Mouse (Mus musculus): ENCODE results near the gene Emid1. TPM values are rescaled to one million over a fixed set of nuclear protein-coding genes. Genes with fewer than 3 reads are reported as not detected.
A peak's percentile ranks its signal among the peaks of the same experiment; 100 is the strongest.

Emid1 gene
- total RNA-seq (2021): 10 to 100 TPM; 41.3 to 45.4 TPM
- long read RNA-seq, transcript Emid1-201 (15 exons, 1,947 nt): major isoform, 55 of 98 reads
- long read RNA-seq, partial matches to known transcripts: 6 of 98 reads
- long read RNA-seq, other reads (novel, unspliced or antisense): 35 of 98 reads

DNA sequence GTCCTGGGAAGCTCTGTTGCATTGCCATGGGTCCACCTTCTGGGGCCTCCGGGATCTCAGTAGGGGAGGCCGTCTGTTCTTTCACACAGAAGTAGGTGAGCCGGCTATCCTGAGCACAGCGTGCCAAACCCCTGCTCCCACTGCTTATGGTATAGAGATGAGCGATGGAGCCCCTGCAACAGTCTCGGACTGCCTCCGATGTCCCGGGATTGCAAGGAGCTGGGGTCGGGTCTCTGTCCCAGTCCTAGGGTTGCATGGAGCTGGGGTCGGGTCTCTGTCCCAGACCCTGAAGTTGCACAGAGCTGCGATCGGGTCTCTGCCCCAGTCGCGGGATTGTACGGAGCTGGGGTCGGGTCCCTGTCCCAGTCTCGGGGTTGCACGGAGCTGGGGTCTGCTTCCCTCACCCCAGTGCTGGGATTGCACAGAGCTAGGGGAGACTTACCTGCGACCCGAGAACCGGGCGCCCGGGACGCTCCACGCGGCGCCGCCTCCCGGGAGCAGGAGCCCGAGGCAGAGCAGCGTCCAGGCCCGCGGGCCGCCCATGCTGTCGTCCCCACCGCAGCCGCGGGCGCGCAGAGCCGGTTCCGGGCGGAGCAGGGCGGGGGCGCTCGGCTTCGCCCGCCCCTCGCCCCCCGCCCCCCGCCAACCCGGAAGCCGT, at the start of gene Emid1:
TSS of gene Emid1 (minus strand) at position 578 of the 658 bp plus-strand sequence.
- DNase-seq (ENCODE audit: low spot score in 2 of 2): peak; percentile 27 to 43

DNA sequence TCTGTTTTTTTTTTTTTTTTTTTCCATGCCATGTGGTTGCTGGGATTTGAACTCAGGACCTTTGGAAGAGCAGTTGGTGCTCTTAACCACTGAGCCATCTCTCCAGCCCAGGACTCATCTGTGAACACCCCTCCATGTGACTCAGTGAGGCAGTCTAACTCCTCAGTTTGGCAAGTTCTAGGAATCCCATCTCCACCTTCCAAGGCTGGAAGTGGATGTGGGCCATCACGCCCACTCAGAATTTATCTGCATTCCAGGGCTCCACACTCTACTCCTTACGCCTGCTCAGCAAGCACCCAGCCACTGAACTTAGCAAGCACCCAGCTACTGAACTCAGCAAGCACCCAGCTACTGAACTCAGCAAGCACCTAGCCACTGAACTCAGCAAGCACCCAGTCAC, 47.8 kb upstream of the Emid1 start:
- no peak for DNase-seq (ENCODE audit: low spot score in 2 of 2)

DNA sequence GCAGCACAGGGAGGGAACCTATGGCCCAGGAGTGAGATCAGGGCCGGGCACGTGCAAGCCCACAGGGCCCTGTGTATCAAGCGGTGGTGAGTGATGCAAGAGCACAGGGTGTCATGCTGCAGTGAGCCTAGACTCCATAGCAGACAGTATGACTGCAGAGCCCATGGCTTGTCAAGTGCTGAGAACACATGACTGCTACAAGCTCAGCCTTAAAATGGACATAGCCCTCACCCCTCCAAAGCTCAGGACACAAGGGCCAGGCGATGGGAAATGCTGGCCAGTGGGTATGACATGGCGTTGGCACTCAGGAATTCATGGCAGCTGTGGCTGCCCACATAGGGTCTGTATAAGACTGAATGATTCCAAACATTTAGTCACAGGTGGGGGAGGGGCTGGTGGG, 45.0 kb upstream of the Emid1 start:
- no peak for DNase-seq (ENCODE audit: low spot score in 2 of 2)

DNA sequence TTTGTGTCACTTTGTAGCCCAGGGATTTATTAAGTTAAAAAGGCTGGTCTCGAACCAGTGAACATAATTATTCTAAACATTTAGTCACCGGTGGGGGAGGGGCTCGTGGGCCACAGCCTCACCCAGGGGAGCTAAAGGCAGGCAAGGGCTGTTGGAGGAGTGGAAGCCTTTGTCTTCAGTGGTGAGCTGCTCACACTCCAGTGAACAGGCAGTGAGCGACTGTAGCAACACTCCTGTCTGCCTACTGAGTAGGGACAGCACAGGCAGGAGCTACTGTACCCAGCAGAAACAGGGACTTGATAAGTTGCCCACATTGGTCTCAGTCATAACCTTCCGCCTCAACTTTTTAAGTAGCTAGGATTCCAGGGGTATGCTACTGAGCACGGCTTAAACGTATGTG, 44.5 kb upstream of the Emid1 start:
- DNase-seq (ENCODE audit: low spot score in 2 of 2): no peak

DNA sequence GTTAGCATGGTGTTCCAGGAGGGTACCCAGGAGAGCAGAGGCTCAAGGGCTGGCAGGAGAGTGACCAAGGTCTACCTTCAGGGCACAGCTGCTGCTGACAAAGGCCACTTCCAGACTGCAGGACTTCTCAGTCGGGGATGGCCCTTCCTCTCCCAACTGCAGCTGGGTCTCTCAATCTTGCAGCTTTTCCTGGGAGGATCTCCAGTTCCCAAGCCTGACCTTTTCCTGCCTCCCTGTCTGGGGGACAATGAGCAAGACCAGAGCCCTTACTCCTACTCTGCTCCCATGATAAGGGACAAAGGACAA, 41.5 kb upstream of the Emid1 start:
- no peak for DNase-seq (ENCODE audit: low spot score in 2 of 2)

DNA sequence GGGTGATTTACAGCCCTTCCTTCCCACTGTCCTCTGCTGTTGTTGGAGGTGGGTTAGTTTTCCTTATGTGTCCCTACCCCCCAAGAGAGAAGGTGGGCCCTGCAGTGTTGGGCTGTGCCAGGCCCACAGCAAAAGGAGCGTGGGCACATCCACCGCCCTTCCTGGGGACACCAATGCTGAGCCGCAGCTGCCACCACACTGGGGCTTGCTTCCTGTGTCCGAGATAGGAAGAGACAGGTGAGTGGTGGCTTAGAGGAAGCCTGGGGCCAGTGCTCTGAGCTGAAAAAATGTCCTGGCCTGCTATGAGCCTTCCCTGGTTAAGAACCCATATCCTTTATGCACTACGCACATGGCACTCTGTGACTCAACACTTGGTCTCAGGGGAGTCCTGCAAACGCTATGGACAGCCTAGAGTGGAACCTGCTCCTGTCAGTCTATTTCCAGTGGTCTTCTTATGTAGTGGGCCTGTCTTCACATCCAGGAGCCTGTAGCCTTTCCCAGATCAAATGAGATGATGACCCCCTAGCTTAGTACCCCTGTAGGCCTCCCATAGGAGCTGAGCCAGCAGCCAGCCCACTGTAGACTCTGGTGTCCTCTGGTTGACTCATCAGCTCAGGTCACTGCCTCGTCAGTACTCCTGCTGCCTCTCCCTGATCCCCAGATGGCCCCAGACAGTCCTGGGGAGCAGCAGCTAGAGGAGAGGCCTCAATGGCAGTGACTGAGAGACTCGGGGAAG, 41.0 kb upstream of the Emid1 start:
- no peak for DNase-seq (ENCODE audit: low spot score in 2 of 2)

DNA sequence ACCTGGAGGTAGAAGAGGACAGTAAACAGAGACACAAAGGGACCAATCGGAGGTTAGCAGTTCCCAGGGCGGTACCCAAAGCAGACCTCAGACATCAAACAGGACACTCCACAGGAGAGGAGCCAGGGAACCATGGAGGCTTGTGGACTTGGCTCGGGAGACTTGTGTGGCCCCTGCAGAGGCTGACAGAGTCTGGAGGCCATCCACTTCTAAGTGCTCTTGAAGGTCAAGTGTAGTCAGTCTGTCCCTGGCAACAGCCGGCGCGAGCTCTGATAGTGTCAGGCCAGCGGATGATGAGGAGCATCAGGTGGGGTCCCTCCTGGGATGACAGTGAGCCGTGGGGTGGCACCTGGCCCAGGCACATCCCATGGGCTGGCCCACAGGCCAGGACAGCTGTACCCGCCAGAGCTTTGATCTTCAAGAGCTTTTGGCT, 40.0 kb upstream of the Emid1 start:
- peak in 1 of 2 experiments; percentile 40 for DNase-seq (ENCODE audit: low spot score in 2 of 2)

DNA sequence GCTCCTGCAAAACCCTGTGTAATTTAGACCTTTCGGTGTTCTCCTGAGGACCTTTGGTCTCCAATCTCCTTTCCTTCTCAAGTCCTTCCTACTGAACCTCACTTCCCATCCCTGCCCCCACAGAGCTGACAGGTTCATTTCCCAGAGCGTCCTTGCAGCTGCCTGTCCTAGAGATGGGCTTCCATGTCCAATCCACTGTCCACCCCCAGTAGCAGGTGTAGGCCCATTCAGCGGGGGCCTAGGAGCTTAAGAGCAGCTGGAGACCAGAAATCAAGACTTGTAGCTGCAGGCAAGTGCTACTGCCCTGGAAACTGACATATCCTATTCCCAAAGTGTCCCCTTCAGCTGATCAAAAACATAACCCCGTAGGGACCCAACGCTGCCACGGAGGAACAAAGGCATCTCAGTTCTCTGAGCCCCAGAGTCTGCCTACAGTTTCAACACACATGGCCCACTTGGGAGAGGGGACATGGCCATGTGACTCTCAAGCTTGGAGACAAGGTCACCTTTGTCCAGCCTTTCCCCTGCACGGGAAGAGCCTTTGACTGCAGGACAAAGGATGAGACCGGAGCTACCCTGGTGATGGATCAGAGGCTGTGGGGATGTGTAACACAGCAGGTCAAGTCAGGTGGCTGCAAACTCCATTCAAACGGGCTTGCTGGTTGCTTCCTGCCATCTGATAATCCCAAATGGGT, 37.3 kb upstream of the Emid1 start:
- no peak for DNase-seq (ENCODE audit: low spot score in 2 of 2)

DNA sequence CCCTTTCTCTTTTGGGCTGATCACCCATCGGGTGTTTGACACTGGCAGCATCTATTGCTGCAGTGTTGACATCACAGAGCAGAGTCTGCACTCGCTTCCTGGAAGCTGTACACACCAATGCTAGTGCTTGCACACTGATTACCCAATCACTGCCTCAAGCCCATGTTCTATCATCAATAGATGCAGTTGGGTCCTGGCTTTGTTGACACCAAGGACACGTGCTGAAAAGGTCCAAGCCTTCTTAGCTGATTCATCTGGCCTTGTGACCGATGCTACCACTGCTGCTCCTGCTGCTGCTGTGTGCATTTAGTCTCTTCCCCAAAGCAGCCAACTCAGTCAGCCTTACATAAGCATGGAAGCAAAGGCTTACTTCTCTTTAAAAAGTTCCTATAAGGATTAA, 36.1 kb upstream of the Emid1 start:
- DNase-seq (ENCODE audit: low spot score in 2 of 2): no peak

DNA sequence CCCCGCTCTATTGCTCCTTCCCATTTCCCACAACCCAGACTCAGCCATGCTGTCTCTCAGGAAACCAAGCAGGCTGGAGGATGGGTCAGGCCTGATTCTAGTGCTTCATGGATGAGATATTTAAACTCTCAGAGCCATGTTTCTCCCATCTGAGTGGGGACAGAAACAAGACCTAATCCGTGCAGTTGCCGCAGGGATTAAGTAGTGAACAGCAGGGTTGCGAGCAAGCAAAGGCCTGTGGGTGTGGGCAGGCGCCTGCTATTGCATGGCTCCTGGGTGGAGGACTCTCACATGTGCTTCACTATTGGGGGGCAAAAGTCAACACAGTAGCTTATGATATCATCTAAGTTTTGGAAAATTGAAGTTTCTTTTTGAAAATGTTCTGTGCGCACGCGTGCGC, 32.8 kb upstream of the Emid1 start:
- no peak for DNase-seq (ENCODE audit: low spot score in 2 of 2)

DNA sequence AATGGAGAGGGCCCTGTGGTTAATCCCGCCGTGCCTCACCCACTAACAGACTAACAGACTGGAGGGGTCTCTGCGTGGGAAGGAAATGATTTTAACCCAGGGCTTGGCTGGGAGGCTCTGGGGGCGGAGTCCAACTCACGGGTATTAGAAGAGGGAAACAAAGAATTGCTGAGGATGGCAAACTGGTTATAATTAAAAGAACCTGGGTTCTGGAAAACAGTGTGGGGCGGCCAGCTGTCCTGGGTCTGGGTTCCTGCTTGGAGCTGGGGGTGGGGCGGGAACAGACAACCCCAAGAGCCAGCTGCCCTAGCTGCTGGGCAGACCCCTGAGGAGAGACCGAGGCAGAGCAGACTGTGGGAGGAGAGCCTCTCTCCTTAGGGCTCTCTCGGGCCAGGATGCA, 32.2 kb upstream of the Emid1 start:
- DNase-seq (ENCODE audit: low spot score in 2 of 2): no peak

DNA sequence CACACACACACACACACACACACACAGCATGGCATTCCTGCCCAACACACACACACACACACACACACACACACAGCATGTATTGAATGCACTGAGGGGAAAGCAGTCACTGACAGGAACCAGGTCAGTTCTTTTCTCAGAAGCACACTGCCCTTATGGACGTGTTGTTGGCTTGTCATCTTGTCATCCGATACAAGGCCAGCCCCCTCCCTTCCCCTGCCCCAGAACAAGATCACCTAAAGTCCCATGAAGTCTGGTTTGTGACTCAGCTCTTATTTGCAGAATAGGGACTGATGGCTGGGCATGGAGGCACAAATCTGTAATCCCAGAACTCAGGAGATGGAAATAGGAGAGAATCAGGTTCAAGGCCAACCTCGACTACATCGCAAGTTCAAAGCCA, 30.8 kb upstream of the Emid1 start:
- DNase-seq (ENCODE audit: low spot score in 2 of 2): no peak

DNA sequence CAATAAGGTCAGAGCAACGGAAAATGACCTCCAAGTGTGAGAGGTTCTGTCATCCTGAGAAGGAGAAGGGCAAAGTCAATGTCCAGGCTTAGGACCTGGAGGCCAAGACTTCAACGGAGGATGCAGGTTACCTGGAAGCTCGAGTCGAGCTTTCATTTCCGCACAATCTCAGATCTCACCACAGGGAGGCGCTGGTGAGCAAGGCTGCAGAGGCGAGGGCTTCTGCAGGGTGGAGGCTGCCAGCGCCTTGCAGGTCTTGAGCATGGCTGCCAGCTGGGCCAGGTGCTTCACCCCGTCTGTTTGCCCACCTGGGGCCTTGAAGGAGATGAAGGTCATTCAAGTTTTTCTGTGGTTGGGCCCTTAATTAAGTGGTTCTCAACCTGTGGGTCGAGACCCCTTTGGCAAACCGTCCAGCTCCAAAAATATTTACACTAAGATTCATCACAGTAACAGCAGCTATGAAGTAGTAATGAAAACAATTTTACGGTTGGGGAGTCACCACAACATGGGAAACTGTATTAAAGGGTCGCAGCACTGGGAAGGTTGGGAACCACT, 29.9 kb upstream of the Emid1 start:
- peak; percentile 90 to 91 for DNase-seq (ENCODE audit: low spot score in 2 of 2)

DNA sequence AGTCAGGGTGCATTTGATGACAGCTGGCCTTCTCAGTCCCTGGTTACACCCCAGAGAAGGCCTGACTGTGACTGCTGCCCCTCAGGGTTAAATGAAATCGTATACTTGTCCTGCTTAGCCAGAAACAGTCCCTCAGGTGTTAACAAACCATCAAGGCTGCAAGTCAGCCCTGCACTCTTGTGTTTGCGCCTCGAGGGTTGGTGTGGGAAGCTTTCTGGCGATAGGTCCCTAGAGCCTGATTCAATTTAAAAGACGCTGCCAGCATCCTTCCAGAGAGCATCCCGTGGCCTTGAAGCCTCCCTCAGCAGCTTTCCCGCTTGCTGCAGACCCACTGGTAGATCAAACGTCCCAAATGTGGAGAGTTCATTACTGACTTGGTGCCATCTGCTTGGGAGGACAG, 27.3 kb upstream of the Emid1 start:
- DNase-seq (ENCODE audit: low spot score in 2 of 2): no peak

DNA sequence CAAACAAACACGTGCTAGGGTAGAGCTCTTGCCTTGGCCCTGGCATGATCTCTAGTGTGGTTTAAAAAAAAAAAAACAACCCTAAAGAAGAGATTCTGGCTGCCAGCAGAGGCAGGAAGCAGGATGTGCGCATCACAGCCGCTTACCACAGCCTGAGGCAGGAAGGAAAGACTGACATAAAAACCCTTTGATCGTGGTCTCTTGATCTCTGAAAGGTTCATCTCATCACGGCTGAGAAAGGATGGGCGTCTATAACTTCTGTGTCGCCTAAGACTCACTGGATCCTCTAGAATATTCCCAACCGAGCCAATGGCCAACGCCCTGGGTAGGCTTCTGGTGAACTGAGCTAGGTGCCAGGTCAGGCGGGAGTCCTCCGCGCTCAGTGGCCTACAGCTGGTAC, 25.1 kb upstream of the Emid1 start:
- DNase-seq (ENCODE audit: low spot score in 2 of 2): no peak

DNA sequence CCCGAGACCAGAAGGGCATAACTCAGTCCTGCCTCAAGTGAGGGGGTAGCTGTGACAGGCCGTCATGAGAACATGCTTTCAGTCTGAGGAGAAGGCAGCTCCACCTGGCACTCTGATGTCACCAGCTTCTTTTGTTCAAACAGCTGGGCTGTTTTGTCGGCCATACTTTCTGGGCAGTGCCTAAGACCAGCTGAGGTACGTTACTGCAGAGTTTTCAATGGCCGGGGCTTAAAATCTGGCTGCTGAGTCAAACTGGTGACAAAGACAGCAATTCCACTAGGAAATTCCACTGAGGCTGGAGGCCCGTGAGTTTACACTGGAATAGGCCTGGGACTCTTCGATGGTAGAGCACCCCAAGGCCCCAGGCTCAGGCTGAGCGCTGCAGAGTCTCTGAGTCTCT, 24.6 kb upstream of the Emid1 start:
- no peak for DNase-seq (ENCODE audit: low spot score in 2 of 2)

DNA sequence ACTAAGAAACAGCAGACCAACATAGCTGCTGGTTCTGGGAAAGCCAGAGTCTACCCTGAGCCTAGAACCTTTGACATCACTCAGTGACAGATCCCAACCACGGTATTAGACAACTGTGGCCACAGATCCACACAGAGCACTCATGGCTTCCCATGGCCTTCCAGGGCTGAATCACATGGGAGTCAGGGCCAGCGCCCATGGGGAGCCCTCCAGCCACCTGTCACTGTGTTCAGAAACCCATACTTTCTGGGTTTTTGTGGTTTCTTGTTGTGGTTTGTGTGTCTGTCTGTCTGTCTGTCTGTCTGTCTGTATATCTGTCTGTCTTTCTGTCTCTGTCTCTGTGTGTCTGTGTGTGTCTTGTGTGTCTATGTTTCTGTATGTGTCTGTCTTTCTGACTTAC, 23.8 kb upstream of the Emid1 start:
- no peak for DNase-seq (ENCODE audit: low spot score in 2 of 2)

DNA sequence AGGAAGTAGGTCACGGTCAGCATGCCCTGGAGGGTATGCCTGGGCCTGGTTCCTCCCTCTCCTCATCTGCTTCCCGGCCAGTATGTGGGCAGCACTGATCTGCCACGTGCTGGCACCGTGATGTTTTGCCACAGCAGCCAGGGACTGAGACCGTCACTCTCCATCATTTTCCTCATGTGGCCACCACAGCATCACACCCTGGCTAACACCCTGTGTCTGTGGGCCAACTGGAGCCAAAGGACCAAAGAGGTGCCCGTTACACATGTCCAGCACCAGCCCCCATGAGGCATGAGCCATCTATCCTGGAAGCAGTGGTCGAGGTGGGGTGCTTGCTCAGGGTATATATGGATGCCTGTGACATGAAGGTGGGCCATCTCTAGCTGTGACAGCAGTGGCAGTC, 23.1 kb upstream of the Emid1 start:
- no peak for DNase-seq (ENCODE audit: low spot score in 2 of 2)

DNA sequence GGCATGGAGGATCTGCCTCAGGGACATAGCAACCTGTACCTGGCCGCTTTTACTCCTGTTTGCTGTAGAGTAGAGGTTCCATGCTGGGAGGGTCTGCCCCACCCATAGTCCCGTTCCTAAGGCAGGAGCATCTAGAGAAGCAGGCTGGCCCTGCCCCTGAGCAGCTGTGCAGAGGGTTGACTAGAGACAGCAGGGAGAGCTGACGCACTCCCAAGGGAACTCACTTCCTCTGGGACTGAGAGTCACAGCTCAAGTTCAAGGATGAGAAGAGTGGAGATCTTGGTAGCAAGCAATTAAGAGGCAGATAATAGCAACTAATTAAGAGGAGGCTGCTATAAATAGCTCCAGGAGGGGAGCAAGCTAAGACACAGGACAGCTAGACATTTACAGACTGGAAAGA, 20.8 kb upstream of the Emid1 start:
- DNase-seq (ENCODE audit: low spot score in 2 of 2): no peak

DNA sequence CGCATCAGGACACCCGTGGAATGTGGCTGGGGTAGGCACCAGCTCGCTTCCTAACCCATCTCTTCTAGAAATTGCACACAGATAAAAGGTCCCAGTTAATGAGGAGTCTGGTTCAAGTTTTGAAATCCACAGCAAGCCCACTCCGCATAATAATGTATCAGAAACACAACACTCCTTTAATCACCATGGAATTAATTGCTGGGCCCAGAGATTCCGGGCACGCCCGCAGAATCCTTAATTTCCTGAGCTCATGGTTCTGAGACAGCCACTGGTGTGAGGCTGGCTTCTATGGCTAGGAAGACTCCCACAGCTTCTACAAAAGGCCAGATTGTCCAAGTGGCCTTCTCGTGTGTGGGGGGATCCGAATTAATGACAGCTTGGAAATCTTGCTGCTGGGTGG, 15.3 kb upstream of the Emid1 start:
- peak; percentile 54 to 64 for DNase-seq (ENCODE audit: low spot score in 2 of 2)

DNA sequence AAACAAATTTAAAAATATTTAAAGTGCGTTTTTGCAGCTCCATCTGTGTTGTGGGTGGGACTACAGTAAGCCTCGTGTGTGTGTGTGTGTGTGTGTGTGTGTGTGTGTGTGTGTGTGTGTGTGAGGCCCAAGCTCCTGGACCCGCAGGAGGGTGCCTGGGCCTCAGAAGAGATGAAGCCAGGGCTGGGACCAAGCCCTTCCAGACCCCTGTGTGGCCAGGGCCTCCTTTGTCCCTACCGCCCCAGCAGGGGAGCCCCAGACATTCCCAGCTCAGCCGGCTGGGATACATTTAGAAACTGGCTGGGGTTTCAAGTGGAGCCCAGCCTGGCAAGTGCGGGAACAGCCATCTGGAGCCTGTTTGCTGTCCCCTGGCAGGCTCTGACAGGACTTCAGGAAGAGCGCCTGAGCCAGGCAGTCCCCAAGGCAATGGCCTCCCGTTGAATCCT, 13.4 kb upstream of the Emid1 start:
- DNase-seq (ENCODE audit: low spot score in 2 of 2): peak; percentile 76 to 81

DNA sequence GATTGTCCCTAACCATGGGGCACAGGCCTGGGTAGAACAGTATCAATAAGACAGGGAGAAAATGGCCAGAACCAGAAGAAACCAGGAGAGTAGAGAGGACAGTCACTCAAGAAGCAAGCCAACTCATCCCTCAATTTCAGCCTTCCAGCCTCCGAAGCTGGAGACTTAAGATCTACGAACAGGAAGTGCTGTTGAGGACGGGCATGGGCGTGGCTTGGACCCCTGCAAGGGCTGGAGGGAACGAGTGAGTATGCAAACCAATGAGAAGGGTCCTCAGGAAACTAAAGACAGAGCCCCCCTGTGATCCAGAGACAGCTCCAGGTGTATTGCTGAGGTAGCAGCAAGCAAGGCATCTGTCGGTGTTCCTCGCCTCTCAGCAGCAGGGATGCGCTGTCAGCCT, 12.3 kb upstream of the Emid1 start:
- DNase-seq (ENCODE audit: low spot score in 2 of 2): no peak
